ENCODE assay signal across 19 mouse cellular contexts in the genomic region with DNA sequence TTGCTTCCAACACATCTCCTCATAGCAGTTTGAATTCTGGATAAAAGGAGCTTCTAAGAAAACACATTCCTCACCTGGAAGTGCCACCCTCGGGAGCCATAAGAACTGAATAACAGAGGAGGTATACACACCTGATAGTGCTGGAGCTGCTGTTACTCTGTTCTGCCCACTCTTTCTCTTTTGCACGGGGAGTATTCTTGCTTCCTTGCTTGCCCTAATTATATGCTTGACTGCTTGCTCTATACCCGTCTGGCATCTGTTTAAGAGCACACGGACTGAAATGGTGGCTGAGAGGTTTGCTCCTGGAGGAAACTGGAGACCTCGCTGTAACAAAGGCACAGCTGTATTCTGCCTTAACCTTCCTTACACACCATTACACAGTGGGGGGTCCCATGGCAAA.
DNase-seq lines count a peak whose midpoint lies in the region; ATAC-seq lines count a peak whose summit lies in the region.
"Had no signal": no experiment of that assay in that cellular context is flagged by ENCODE, and none has a peak within 500 bp of the region (broad histone marks: within the 10 kb centered on the region; RNA-seq: fewer than 3 reads in every experiment).

No protein-coding gene starts in this region.

- H3K27me3 ChIP-seq in hindbrain, embryonic 11.5 days (ENCODE audit: control insufficient read depth, insufficient read depth, low read length), result no peaks in the 10 kb centered on the region
- H3K27me3 ChIP-seq in hindbrain, embryonic 14.5 days (ENCODE audit: control insufficient read depth, insufficient read depth, low read length), result no peaks in the 10 kb centered on the region
- no peaks in the 10 kb centered on the region for H3K27me3 ChIP-seq in midbrain, embryonic 13.5 days
- H3K27me3 ChIP-seq in midbrain, embryonic 16.5 days (ENCODE audit: control insufficient read depth, insufficient read depth, low read depth, low read length), result no peaks in the 10 kb centered on the region
- H3K27me3 ChIP-seq: forebrain, embryonic 15.5 days; heart, embryonic 15.5 days; limb, embryonic 15.5 days; liver, embryonic 15.5 days had no signal

- H3K9ac ChIP-seq in hindbrain, embryonic 11.5 days (ENCODE audit: low read depth, low read length), result no peak overlapping the region
- no peak overlapping the region for H3K9ac ChIP-seq in hindbrain, embryonic 14.5 days
- no peak overlapping the region for H3K9ac ChIP-seq in midbrain, embryonic 13.5 days (replicated peaks)
- H3K9ac ChIP-seq in midbrain, embryonic 16.5 days (ENCODE audit: low read depth, low read length), result no peak overlapping the region
- H3K9ac ChIP-seq: forebrain, embryonic 15.5 days; heart, embryonic 15.5 days; limb, embryonic 15.5 days; liver, embryonic 15.5 days had no signal

- WGBS in hindbrain, embryonic 11.5 days, result 40% methylated on average over 5 of the region's 5 CpGs
- WGBS in hindbrain, embryonic 14.5 days, result 35% methylated on average over 5 of the region's 5 CpGs
- WGBS in midbrain, embryonic 13.5 days, result 31% methylated on average over 5 of the region's 5 CpGs
- WGBS in midbrain, embryonic 16.5 days, result 23% methylated on average over 5 of the region's 5 CpGs

- intact Hi-C loops in heart, postnatal 14 days (cut with DNase I), result no loop called here

- no peaks in the 10 kb centered on the region for H3K9me3 ChIP-seq in hindbrain, embryonic 11.5 days (ENCODE audit: control insufficient read depth, low read length)
- H3K9me3 ChIP-seq in hindbrain, embryonic 14.5 days (ENCODE audit: control insufficient read depth, low read length), result no peaks in the 10 kb centered on the region
- H3K9me3 ChIP-seq in midbrain, embryonic 13.5 days, result no peaks in the 10 kb centered on the region
- H3K9me3 ChIP-seq in midbrain, embryonic 16.5 days (replicated peaks; ENCODE audit: control insufficient read depth, low read length, poor library complexity, severe bottlenecking), result no peaks in the 10 kb centered on the region
- H3K9me3 ChIP-seq: forebrain, embryonic 15.5 days; heart, embryonic 15.5 days; limb, embryonic 15.5 days; liver, embryonic 15.5 days had no signal

- ATAC-seq in hindbrain, embryonic 11.5 days (ENCODE audit: low FRiP score), result peak; percentile 25; the same call in 1 of the 2 replicates
- no peak; the same call in 1 of the 2 replicates for ATAC-seq in hindbrain, embryonic 14.5 days (ENCODE audit: low FRiP score)
- ATAC-seq in midbrain, embryonic 13.5 days, result 0 out of 2 replicates have a peak, but pooled peaks have one; percentile 20
- no peak for ATAC-seq in midbrain, embryonic 16.5 days
- ATAC-seq: forebrain, embryonic 15.5 days; lung, postnatal 0 days had no signal

- no peak overlapping the region for H3K27ac ChIP-seq in hindbrain, embryonic 11.5 days (ENCODE audit: low read depth, low read length)
- H3K27ac ChIP-seq in hindbrain, embryonic 14.5 days, result no peak overlapping the region
- no peak overlapping the region for H3K27ac ChIP-seq in midbrain, embryonic 13.5 days
- no peak overlapping the region for H3K27ac ChIP-seq in midbrain, embryonic 16.5 days (ENCODE audit: low read length)
- H3K27ac ChIP-seq: forebrain, embryonic 15.5 days; heart, embryonic 15.5 days; limb, embryonic 15.5 days; liver, embryonic 15.5 days had no signal

- H3K4me1 ChIP-seq in hindbrain, embryonic 11.5 days (replicated peaks; ENCODE audit: control insufficient read depth, insufficient read depth, low read length), result no peaks in the 10 kb centered on the region
- H3K4me1 ChIP-seq in hindbrain, embryonic 14.5 days (replicated peaks; ENCODE audit: control insufficient read depth, insufficient read depth, low read length), result 0 out of 2 replicates have a peak, but pooled peaks cover 3% of the 10 kb centered on the region
- 0 out of 2 replicates have a peak, but pooled peaks cover 3% of the 10 kb centered on the region for H3K4me1 ChIP-seq in midbrain, embryonic 13.5 days (replicated peaks)
- H3K4me1 ChIP-seq in midbrain, embryonic 16.5 days (ENCODE audit: control insufficient read depth, insufficient read depth, low read length), result no peaks in the 10 kb centered on the region
- H3K4me1 ChIP-seq: forebrain, embryonic 15.5 days; heart, embryonic 15.5 days; limb, embryonic 15.5 days; liver, embryonic 15.5 days had no signal

- no peak overlapping the region for H3K4me2 ChIP-seq in hindbrain, embryonic 11.5 days (replicated peaks; ENCODE audit: low read depth, low read length)
- H3K4me2 ChIP-seq in hindbrain, embryonic 14.5 days (replicated peaks), result no peak overlapping the region
- H3K4me2 ChIP-seq in midbrain, embryonic 13.5 days (replicated peaks), result no peak overlapping the region
- H3K4me2 ChIP-seq in midbrain, embryonic 16.5 days (ENCODE audit: low read length), result no peak overlapping the region
- H3K4me2 ChIP-seq: forebrain, embryonic 15.5 days; heart, embryonic 15.5 days; limb, embryonic 15.5 days; liver, embryonic 15.5 days had no signal

- H3K36me3 ChIP-seq in hindbrain, embryonic 11.5 days (ENCODE audit: control insufficient read depth, insufficient read depth, low read length), result no peaks in the 10 kb centered on the region
- no peaks in the 10 kb centered on the region for H3K36me3 ChIP-seq in hindbrain, embryonic 14.5 days (replicated peaks; ENCODE audit: control insufficient read depth, insufficient read depth)
- no peaks in the 10 kb centered on the region for H3K36me3 ChIP-seq in midbrain, embryonic 13.5 days
- no peaks in the 10 kb centered on the region for H3K36me3 ChIP-seq in midbrain, embryonic 16.5 days (ENCODE audit: control insufficient read depth, insufficient read depth, low read length)
- H3K36me3 ChIP-seq: forebrain, embryonic 15.5 days; heart, embryonic 15.5 days; limb, embryonic 15.5 days; liver, embryonic 15.5 days had no signal

- no peak overlapping the region for H3K4me3 ChIP-seq in hindbrain, embryonic 11.5 days (ENCODE audit: low read depth, low read length)
- no peak overlapping the region for H3K4me3 ChIP-seq in hindbrain, embryonic 14.5 days (replicated peaks; ENCODE audit: low read length)
- H3K4me3 ChIP-seq in midbrain, embryonic 13.5 days (replicated peaks), result no peak overlapping the region
- H3K4me3 ChIP-seq in midbrain, embryonic 16.5 days (ENCODE audit: low read depth, low read length), result no peak overlapping the region
- H3K4me3 ChIP-seq: forebrain, embryonic 15.5 days; heart, embryonic 15.5 days; limb, embryonic 15.5 days; liver, embryonic 15.5 days had no signal

- DNase-seq in hindbrain, embryonic 11.5 days (ENCODE audit: low spot score), result no peak
- no peak for DNase-seq in hindbrain, embryonic 14.5 days (ENCODE audit: low spot score)
- peak; percentile 17 for DNase-seq in brain, adult 2 months (ENCODE audit: low read depth, low spot score)
- no peak for DNase-seq in heart, postnatal 14 days
- no peak for DNase-seq in right cerebral cortex, postnatal 25 days
- DNase-seq: adrenal gland, adult 8-10 months; B cell, adult 2 months; cerebellum, adult 9-11 months; gastrocnemius, postnatal 36 days; kidney, adult 18-20 months; layer of hippocampus, postnatal 36 days; spleen, adult 18-20 months had no signal

Comparison
In these comparisons a context has a peak if more than half of its experiments do, and no peak if none do; other contexts are left out.
1. ATAC-seq: peak in hindbrain, embryonic 11.5 days (single experiment) and midbrain, embryonic 13.5 days (single experiment); none in hindbrain, embryonic 14.5 days (single experiment) and midbrain, embryonic 16.5 days (single experiment).